Mouse (Mus musculus) left cerebral cortex, postnatal 25 days (tissue): ENCODE measurements at regions not wholly inside any gene's neighbourhood (a gene's known extent, or its start where the extent isn't known, plus 50 kb on each side); places are given as distances from the start of the nearest gene placed in this dataset.

Experiments
- DNase-seq, 2 experiments: peaks; one replicate each; pipeline ENCODE4 v3.0.0; 2022; ENCODE audit warnings: low spot score in 2 of 2, mixed read lengths in 1 of 2
- intact Hi-C: fragments of 180-260 bp; cut with DNase I; formaldehyde crosslinking; loops from one replicate; pipeline ENCODE4 v1.15.1; 2025

DNA sequence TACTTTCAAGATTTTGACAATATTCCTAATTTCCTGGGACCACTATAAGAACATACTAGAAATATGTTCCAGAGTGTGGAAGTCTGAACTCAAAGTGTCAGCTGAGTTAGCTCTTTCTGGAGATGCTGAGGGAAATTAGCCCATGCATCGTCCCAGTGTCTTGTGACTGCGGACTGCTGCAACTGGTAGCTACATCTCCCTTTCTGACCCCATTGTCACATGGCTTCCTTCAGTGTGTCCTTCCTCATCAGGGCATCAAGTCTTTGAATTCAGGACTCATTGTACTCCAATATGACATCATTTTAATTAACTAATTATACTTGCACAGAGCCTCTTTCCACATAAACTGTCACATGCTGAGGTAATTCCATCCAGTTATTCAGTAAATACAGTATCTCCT is 71.4 kb upstream of the Abca1 start:
- intact Hi-C loops = no loop called here
- DNase-seq = no peak

DNA sequence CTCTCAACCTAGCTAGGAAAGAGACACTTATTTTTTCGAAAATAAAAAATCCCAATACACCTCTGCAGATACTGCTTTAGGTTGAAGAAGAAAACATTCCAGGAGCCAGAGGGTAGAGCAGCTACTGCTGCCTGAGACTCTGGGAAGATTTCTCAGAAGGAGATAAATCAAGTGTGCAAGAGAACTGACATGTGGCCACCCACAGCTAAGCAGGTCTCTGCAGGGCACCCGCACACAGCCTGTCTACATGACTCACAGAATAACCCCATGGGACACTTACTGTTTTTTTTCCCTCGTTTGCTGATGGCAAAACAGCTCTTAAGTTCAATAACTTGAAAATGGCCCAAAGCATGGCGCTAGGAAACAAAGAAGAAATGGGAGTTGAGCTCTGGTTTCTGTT is 68.7 kb upstream of the Abca1 start:
- intact Hi-C loops = no loop called here
- DNase-seq = no peak

DNA sequence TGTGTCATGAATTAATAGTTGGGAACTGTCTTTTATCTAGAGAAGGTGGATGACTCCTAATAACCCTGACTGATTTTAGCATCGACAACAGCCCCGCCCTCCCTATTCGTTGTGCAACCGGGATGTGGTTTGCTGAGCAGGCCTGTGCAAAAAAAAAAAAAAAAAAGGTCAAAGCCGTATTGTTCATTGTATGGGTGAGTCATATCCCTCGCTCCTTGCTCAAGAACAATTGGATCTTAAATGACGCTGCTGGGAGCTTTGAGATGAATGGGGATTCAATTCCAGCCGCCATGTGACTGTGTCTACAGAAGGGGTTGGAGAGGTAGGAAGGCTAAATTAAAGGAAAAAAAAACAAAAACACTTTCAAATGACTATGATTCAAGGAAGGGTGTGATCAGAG is 68.1 kb upstream of the Abca1 start:
- no peak for DNase-seq
- intact Hi-C loops = no loop called here

GRCm38 (mm10) chr4:53227071-53227470 is 67.4 kb upstream of the Abca1 start:
- no peak for DNase-seq
- intact Hi-C loops = no loop called here

DNA sequence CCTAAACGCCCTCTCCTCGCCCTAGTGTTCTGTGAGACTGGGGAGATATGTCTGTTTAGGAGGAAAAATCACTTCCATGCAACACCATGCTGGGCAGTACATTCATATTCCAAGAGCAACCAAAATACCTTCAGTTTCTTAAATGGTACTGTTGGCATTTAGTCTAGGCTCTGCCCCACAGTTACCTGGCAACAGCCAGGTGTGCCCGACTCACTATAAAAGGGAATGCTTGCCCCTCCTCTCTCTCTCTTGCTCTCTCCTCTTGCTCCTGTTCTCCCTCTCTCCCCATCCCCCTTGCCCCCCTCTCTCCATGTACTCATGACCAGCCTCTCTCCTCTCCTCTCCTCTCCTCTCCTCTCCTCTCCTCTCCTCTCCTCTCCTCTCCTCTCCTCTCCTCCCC is 66.7 kb upstream of the Abca1 start:
- intact Hi-C loops = no loop called here
- no peak for DNase-seq

GRCm38 (mm10) chr4:53223379-53223778 is 63.7 kb upstream of the Abca1 start:
- intact Hi-C loops = no loop called here
- no peak for DNase-seq

GRCm38 (mm10) chr4:53220809-53221208 is 61.1 kb upstream of the Abca1 start:
- DNase-seq = no peak
- intact Hi-C loops = no loop called here

DNA sequence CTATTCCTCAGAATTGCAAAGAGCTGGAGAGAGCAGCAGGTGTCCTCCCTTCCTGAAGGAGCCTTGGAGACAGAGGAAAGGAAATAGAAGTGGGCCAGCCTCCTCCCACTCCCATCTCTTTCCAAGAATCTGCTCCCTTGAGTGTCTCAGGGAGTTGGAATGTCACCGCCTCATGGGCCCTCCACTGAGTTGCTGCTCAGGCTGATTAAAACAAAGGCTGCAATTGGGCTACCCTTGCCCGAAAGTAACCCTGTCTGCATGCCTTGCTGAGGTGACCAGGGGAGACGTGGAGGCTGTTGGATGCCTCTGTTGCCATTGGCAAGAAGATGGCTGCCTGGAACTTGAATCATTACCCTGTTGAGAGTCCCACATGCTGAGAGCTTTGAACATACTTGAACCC is 59.7 kb upstream of the Abca1 start:
- peak; percentile 12 to 54 for DNase-seq
- intact Hi-C loops = loop anchor here (5.0 kb wide), 1 partner anchor 102 kb away; no protein-coding TSS in a partner anchor

GRCm38 (mm10) chr4:53218752-53219151 is 59.1 kb upstream of the Abca1 start:
- peak; percentile 30 to 78 for DNase-seq
- intact Hi-C loops = loop anchor here (5.0 kb wide), 1 partner anchor 101 kb away; no protein-coding TSS in a partner anchor

- intact Hi-C loops = loop anchor here (5.0 kb wide), 1 partner anchor 101 kb away; no protein-coding TSS in a partner anchor
- no peak for DNase-seq
These were observed 58.6 kb upstream of the Abca1 start for GRCm38 (mm10) chr4:53218291-53218640.

GRCm38 (mm10) chr4:53217608-53218290 is 58.1 kb upstream of the Abca1 start:
- peak; percentile 74 to 77 for DNase-seq
- intact Hi-C loops = loop anchor here (2.0 to 5.0 kb wide), 2 partner anchors 21 to 100 kb away; no protein-coding TSS in a partner anchor

- DNase-seq = no peak
- intact Hi-C loops = no loop called here
These were observed 52.8 kb upstream of the Abca1 start for GRCm38 (mm10) chr4:53212541-53212940.

- DNase-seq = no peak
- intact Hi-C loops = no loop called here
These were observed 51.0 kb upstream of the Abca1 start for GRCm38 (mm10) chr4:53210685-53211084.
